Mouse (Mus musculus) adrenal gland, adult 8-10 months (tissue): Measurements from ENCODE around the gene Arhgap1. TPM values are rescaled to one million over a fixed set of nuclear protein-coding genes. Genes with fewer than 3 reads are reported as not detected.

ENCODE experiments used
- DNase-seq: peaks from one replicate; pipeline ENCODE4 v3.0.0; 2022
- total RNA-seq, 4 experiments: library from RNA; stranded (reverse); gene quantifications; 2 replicates each; pipeline ENCODE4 v1.2.4; 2022

Gene Arhgap1
- total RNA-seq, 4 experiments from 2014 or later: 64.3 to 82.4 (median 73.8) TPM

DNA sequence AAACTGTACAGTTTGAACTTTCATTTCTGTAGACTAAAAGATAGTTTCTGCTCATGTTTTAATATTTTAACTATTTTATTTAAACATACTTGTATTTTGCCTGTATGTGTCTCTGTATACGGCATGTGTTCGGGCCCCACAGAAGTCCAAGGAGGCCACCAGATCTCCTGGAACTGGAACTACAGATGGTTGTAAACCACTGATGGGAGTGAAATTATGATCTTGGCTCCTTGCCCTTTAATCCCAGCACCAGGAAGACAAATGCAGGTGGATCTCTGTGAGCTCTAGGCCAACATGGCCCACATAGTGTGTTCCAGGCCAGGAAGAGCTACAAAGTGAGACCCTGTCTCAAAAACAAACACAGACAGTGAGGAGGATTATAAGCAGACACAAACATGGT is 51.7 kb downstream of the Arhgap1 start:
- DNase-seq: no peak

DNA sequence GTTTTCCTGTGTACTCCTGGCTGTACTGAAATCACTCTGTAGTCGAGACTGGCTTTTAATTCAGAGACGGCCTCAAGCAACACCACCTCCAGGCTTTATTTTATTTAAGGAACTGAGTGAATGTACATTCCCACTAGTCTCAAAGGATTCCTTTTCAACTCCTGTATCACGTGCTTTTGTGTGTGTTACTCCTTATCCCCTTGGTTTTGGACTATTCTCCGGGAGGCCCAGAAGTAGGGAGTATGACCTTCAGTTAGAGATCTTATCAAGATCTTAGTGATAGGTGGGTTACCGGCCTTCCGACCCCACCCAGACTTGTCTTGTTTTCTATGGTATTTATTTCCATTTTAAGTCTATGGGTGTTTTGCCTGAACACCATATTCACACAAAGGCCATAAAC is 56.1 kb downstream of the Arhgap1 start:
- no peak for DNase-seq

DNA sequence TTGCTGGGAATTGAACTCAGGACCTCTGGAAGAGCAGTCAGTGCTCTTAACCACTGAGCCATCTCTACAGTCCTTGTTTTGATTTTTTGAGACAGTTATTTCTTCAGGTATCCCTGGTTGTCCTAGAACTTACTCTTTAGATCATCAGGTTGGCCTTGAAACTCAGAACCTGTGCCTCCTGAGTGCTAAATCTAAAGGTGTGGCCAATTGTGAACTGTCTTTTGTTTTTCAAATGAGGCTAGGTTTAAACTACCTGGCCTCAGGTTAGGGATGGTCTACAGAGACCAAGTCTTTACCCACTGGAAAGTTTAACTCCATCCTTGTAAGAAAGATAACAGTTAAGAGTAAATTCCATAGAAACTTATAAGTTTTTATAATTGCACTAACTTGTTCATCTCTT is 56.8 kb downstream of the Arhgap1 start:
- DNase-seq: no peak

DNA sequence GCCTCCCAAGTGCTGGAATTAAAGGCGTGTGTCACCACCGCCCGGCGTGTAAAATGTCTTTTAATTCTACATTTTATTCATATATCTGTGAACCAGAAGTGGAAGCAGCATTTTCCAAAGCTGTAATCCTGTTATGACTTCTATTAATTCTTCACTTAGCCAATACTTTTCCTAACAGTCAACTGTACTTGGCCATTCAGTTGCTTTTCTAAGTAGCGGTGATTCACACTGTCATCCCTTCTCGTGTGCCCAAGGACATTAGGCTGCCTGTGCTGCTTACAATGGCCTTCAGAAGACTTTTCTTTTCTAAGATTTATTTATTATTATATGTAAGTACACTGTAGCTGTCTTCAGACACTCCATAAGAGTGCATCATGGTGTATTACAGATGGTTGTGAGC is 58.7 kb downstream of the Arhgap1 start:
- peak; percentile 46 for DNase-seq

DNA sequence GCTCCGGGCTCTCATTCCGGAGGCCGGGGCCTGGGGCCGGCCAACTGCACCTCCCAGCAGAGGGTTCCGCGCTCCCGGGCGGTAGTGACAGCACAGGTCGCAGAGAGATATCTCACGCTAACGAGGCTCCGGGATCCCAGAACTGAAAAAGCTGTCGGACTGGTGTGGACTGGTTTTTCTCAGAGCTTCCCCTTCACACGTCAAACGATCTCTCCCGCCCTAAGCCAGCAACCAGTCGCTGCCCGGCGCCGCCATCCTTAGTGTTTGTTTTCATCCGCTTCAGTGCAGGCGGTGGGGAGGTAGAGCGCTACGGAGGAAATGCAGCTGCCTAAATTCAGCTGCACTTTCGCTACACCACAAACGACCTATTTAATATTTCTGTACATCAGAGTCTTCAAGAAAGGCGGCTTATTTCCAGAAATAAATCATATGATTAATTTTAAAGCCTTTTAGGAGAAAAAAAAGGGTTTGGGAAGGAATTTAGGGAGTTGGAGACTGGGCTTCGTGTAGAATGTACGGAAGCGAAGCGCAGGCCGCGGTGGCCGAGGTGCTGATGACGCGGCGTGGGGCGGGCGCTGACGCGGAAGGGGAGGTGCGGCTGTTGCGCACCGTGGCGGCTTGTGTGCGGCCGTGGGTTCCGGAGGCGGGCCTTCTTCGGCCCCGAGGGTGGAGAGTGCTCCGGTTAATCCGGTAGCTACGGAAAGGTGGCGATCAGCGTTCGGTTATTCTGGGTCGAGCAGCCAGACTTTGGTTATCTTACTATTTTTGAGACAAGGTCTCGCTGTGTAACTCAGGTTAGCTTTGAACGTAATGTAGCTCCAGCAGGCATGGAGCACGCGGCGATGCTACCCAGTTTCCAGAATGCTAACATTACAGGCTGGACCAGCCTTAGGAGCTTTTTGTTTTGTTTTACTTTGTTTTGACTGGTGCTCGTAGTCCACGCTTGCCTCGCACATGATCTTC is 60.9 kb downstream of the Arhgap1 start, which contains the start of the genes Atg13 and Harbi1:
TSS of gene Atg13 (minus strand) at position 305 of the 963 bp plus-strand sequence.
TSS of gene Harbi1 (plus strand) at position 581 of the 963 bp plus-strand sequence.
- DNase-seq: peak; percentile 89

DNA sequence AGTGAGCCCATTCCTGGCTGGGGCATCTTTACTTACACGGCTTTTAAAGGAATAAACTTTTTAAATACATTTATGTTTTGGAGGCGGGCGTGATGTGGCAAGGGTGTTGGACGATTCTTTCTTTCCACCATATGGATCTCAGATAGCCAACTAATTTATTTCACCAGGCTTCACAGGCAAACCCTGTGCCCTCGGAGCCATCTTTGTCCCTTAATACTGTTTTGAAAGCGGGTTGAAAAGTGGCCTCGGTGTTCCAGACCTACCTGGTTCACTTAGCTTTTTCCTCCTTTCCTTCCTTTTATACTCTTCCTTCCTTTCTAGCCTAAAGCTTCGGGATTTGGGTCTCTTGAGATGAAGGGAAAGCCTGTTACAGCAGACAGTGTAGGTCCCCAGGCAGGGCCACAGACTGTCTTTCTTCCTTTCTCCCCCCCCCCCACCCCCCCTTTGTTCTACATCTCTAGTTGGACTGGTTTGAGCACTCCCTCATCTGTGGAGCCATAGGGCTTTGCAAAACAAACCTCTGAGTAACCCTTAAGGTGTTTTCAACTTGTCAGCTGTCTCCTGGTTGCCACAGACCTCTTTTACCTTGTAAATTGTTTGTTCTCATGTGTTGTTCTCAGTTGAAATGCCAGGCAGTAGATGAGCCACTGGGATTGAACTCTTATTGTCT is 61.7 kb downstream of the Arhgap1 start:
- no peak for DNase-seq

DNA sequence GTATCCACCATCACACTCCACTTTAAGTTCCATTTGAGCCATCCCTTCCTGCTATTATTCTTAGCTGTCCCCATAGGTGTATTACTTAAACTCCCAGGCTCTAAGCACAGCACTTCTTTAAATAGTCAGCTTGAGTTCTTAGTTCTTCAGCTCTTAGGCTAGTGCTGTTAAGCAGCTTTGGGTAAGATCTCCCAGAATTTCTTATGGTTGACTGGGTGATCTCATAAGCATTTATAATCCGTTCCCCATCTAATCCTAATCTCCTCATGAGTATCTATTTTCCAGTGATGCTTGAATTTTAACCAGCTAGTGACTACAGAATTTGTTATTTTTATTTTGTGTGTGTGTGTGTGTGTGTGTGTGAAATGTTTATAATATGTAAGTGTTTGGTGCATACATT is 65.3 kb downstream of the Arhgap1 start:
- no peak for DNase-seq

DNA sequence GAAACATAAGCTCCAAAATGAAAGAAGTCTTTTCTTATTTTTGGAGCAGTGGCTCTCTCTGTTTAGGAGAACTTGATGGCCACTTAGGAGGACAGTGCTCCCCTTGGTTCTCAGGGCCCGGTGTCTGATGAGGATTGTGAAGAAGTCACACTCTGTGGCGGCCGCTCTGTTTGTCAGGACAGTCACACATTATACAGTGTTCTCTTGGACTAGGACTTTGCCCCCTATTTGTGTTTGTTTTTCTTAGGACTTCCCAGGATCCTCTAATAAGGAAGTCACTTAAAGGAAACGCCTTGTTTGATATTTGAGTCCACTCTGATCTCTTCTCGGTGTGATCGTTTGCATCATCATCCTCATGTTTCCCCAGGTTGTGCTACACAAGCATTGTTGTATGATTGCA is 68.6 kb downstream of the Arhgap1 start:
- no peak for DNase-seq

Other genes with a start within 250 kb of the Arhgap1 start
- gene 1110051M20Rik, start 205.2 kb upstream of the Arhgap1 start, total RNA-seq: 10 to 100 TPM; 17.8 to 35.6 (median 28.3) TPM
- gene Lrp4, start 192.3 kb upstream of the Arhgap1 start, total RNA-seq: 10 to 100 TPM in 2 of 4 experiments, 1 to 10 TPM in 2; 6.3 to 11.2 (median 9.5) TPM
- 10 to 100 TPM; 38.7 to 58.2 (median 51.2) TPM for gene Ckap5, start 123.1 kb upstream of the Arhgap1 start, total RNA-seq
- gene F2, start 13.4 kb upstream of the Arhgap1 start, total RNA-seq: under 1 TPM in 3 of 4 experiments, not detected in 1; 0.18 to 0.51 (median 0.46) TPM
- gene Zfp408, start 69 bp upstream of the Arhgap1 start, total RNA-seq: 10 to 100 TPM; 10.2 to 22.4 (median 15.1) TPM
- gene Atg13, start 60.7 kb downstream of the Arhgap1 start, total RNA-seq: 100 to 1,000 TPM in 1 of 4 experiments, 10 to 100 TPM in 3; 71.0 to 105 (median 72.1) TPM
- gene Harbi1, start 61.0 kb downstream of the Arhgap1 start, total RNA-seq: 10 to 100 TPM; 11.0 to 12.7 (median 11.8) TPM
- gene Ambra1, start 80.3 kb downstream of the Arhgap1 start, total RNA-seq: 10 to 100 TPM; 36.3 to 52.7 (median 40.8) TPM